9 mouse cellular contexts compared by ENCODE assay signal in genomic region chr10:11491956-11492355, GRCm38 (mm10).
DNase-seq lines count a peak whose midpoint lies in the region; ATAC-seq and TF ChIP-seq lines count a peak whose summit lies in the region.
"Had no signal": no experiment of that assay in that cellular context is flagged by ENCODE, and none has a peak within 500 bp of the region (broad histone marks: within the 10 kb centered on the region; RNA-seq: fewer than 3 reads in every experiment).

No protein-coding gene starts in this region.

- no peaks in the 10 kb centered on the region for H3K27me3 ChIP-seq in heart, postnatal 0 days (ENCODE audit: control insufficient read depth, insufficient read depth, low read length)

- intact Hi-C loops in left cerebral cortex, postnatal 36 days (cut with DNase I), result no loop called here

- no peak overlapping the region for H3K27ac ChIP-seq in heart, postnatal 0 days (ENCODE audit: low read depth)

- peak; percentile 31 to 36 for DNase-seq in adrenal gland, adult (ENCODE audit: inconsistent age in 2 of 2, low spot score in 1 of 2)
- no peak for DNase-seq in adrenal gland, adult 8-10 months
- peak; percentile 96 for DNase-seq in ZHBTc4 (ENCODE audit: low read depth, low spot score)
- peak; percentile 72 for DNase-seq in embryo, embryonic 11 days
- peak; percentile 95 for DNase-seq in heart, postnatal 0 days (ENCODE audit: low spot score)
- peak; percentile 23 to 51 for DNase-seq in left cerebral cortex, postnatal 36 days (ENCODE audit: low spot score in 2 of 2)
- DNase-seq in mesoderm, embryonic 11.5 days (ENCODE audit: low read depth, low spot score), result peak; percentile 100
- DNase-seq in spleen, adult 12 weeks (ENCODE audit: low spot score), result peak; percentile 4

- no peaks in the 10 kb centered on the region for H3K36me3 ChIP-seq in heart, postnatal 0 days (replicated peaks; ENCODE audit: control insufficient read depth, insufficient read depth, low read length)

- H3K9ac ChIP-seq in heart, postnatal 0 days (replicated peaks; ENCODE audit: low read depth, low read length), result no peak overlapping the region

- no peak overlapping the region for H3K4me2 ChIP-seq in heart, postnatal 0 days (ENCODE audit: low read depth, low read length)

- H3K4me1 ChIP-seq in heart, postnatal 0 days (ENCODE audit: control insufficient read depth, insufficient read depth), result no peaks in the 10 kb centered on the region

- 49% methylated on average over 28 of the region's 28 CpGs for WGBS in heart, postnatal 0 days

- H3K4me3 ChIP-seq in heart, postnatal 0 days (ENCODE audit: low read depth, low read length), result no peak overlapping the region
- H3K4me3 ChIP-seq: myocyte had no signal

- TF ChIP-seq CTCF in heart, postnatal 0 days (IDR thresholded peaks at IDR 0.05; ENCODE audit: low read depth), result no peak

- ATAC-seq in heart, postnatal 0 days (ENCODE audit: insufficient read depth, low read depth), result peak; percentile 100

- peaks cover 4% of the 10 kb centered on the region; the same call in 1 of the 2 replicates for H3K9me3 ChIP-seq in heart, postnatal 0 days (replicated peaks; ENCODE audit: control insufficient read depth, low read length)

- TF ChIP-seq EP300 in heart, postnatal 0 days (IDR thresholded peaks at IDR 0.05; ENCODE audit: low read depth), result no peak
